ENCODE assay signal across 8 mouse cellular contexts in genomic region chr13:46310790-46311189, GRCm38 (mm10). TPM values are rescaled to one million over a fixed set of nuclear protein-coding genes. Genes with fewer than 3 reads are reported as not detected.
DNase-seq lines count a peak whose midpoint lies in the region; ATAC-seq and TF ChIP-seq lines count a peak whose summit lies in the region.

No protein-coding gene starts in this region.

- no peaks in the 10 kb centered on the region for H3K27me3 ChIP-seq in midbrain, embryonic 14.5 days (ENCODE audit: control insufficient read depth, insufficient read depth, low read length)
- no peaks in the 10 kb centered on the region for H3K27me3 ChIP-seq in midbrain, embryonic 13.5 days
- no peaks in the 10 kb centered on the region for H3K27me3 ChIP-seq in embryonic facial prominence, embryonic 11.5 days (ENCODE audit: control insufficient read depth, insufficient read depth, low read length)
- H3K27me3 ChIP-seq in kidney, embryonic 16.5 days (ENCODE audit: insufficient read depth, low read length): no peaks in the 10 kb centered on the region
- no peaks in the 10 kb centered on the region for H3K27me3 ChIP-seq in limb, embryonic 14.5 days (ENCODE audit: control insufficient read depth, insufficient read depth, low read length)
- H3K27me3 ChIP-seq in forebrain, embryonic 10.5 days (ENCODE audit: poor library complexity, severe bottlenecking): no peaks in the 10 kb centered on the region

- 52% methylated on average over 10 of the region's 10 CpGs for WGBS in midbrain, embryonic 14.5 days
- WGBS in midbrain, embryonic 13.5 days: 53% methylated on average over 10 of the region's 10 CpGs
- 46% methylated on average over 10 of the region's 10 CpGs for WGBS in embryonic facial prominence, embryonic 11.5 days
- 46% methylated on average over 10 of the region's 10 CpGs for WGBS in kidney, embryonic 16.5 days
- WGBS in limb, embryonic 14.5 days: 51% methylated on average over 10 of the region's 10 CpGs
- WGBS in forebrain, embryonic 10.5 days: 58% methylated on average over 10 of the region's 10 CpGs

- H3K4me3 ChIP-seq in midbrain, embryonic 14.5 days (replicated peaks; ENCODE audit: low read depth, low read length): no peak overlapping the region
- no peak overlapping the region for H3K4me3 ChIP-seq in midbrain, embryonic 13.5 days (replicated peaks)
- H3K4me3 ChIP-seq in embryonic facial prominence, embryonic 11.5 days (ENCODE audit: low read depth, low read length): no peak overlapping the region
- H3K4me3 ChIP-seq in kidney, embryonic 16.5 days (ENCODE audit: low read length): no peak overlapping the region
- no peak overlapping the region for H3K4me3 ChIP-seq in limb, embryonic 14.5 days (replicated peaks; ENCODE audit: low read length)
- no peak overlapping the region for H3K4me3 ChIP-seq in forebrain, embryonic 10.5 days

- H3K9ac ChIP-seq in midbrain, embryonic 14.5 days (replicated peaks; ENCODE audit: low read length): no peak overlapping the region
- no peak overlapping the region for H3K9ac ChIP-seq in midbrain, embryonic 13.5 days (replicated peaks)
- H3K9ac ChIP-seq in embryonic facial prominence, embryonic 11.5 days (replicated peaks; ENCODE audit: low read length): no peak overlapping the region
- H3K9ac ChIP-seq in kidney, embryonic 16.5 days (replicated peaks; ENCODE audit: low read length): no peak overlapping the region; the same call in 1 of the 2 replicates
- no peak overlapping the region for H3K9ac ChIP-seq in limb, embryonic 14.5 days (ENCODE audit: low read depth, low read length, severe bottlenecking)

- H3K36me3 ChIP-seq in midbrain, embryonic 14.5 days (ENCODE audit: control insufficient read depth, insufficient read depth, low read length): no peaks in the 10 kb centered on the region
- no peaks in the 10 kb centered on the region for H3K36me3 ChIP-seq in midbrain, embryonic 13.5 days
- H3K36me3 ChIP-seq in embryonic facial prominence, embryonic 11.5 days (replicated peaks; ENCODE audit: control insufficient read depth, insufficient read depth, low read depth, low read length): no peaks in the 10 kb centered on the region
- H3K36me3 ChIP-seq in kidney, embryonic 16.5 days (ENCODE audit: insufficient read depth, low read length): no peaks in the 10 kb centered on the region
- H3K36me3 ChIP-seq in limb, embryonic 14.5 days (ENCODE audit: control insufficient read depth, insufficient read depth, low read length): no peaks in the 10 kb centered on the region
- no peaks in the 10 kb centered on the region for H3K36me3 ChIP-seq in forebrain, embryonic 10.5 days (replicated peaks)

- no peaks in the 10 kb centered on the region for H3K9me3 ChIP-seq in midbrain, embryonic 14.5 days (ENCODE audit: control insufficient read depth, low read length)
- no peaks in the 10 kb centered on the region for H3K9me3 ChIP-seq in midbrain, embryonic 13.5 days
- no peaks in the 10 kb centered on the region for H3K9me3 ChIP-seq in embryonic facial prominence, embryonic 11.5 days (replicated peaks; ENCODE audit: control insufficient read depth, low read length)
- H3K9me3 ChIP-seq in kidney, embryonic 16.5 days (ENCODE audit: low read length): peaks cover under 1% of the 10 kb centered on the region; the same call in 1 of the 2 replicates
- 0 out of 2 replicates have a peak, but pooled peaks cover under 1% of the 10 kb centered on the region for H3K9me3 ChIP-seq in limb, embryonic 14.5 days (ENCODE audit: control insufficient read depth, low read length)
- H3K9me3 ChIP-seq in forebrain, embryonic 10.5 days: no peaks in the 10 kb centered on the region

- 0 out of 2 replicates have a peak overlapping the region, but pooled peaks have one; percentile 17 for H3K4me2 ChIP-seq in midbrain, embryonic 14.5 days (ENCODE audit: low read length)
- no peak overlapping the region for H3K4me2 ChIP-seq in midbrain, embryonic 13.5 days (replicated peaks)
- no peak overlapping the region for H3K4me2 ChIP-seq in embryonic facial prominence, embryonic 11.5 days (ENCODE audit: low read depth, low read length)
- 0 out of 2 replicates have a peak overlapping the region, but pooled peaks have one; percentile 16 for H3K4me2 ChIP-seq in kidney, embryonic 16.5 days (replicated peaks; ENCODE audit: low read depth, low read length)
- no peak overlapping the region for H3K4me2 ChIP-seq in limb, embryonic 14.5 days (replicated peaks; ENCODE audit: low read depth, low read length, severe bottlenecking)

- no peak overlapping the region for H3K27ac ChIP-seq in midbrain, embryonic 14.5 days (replicated peaks; ENCODE audit: low read depth, low read length)
- no peak overlapping the region for H3K27ac ChIP-seq in midbrain, embryonic 13.5 days
- no peak overlapping the region for H3K27ac ChIP-seq in embryonic facial prominence, embryonic 11.5 days (replicated peaks; ENCODE audit: low read depth, low read length)
- no peak overlapping the region for H3K27ac ChIP-seq in kidney, embryonic 16.5 days (ENCODE audit: low read length)
- no peak overlapping the region for H3K27ac ChIP-seq in limb, embryonic 14.5 days (replicated peaks; ENCODE audit: low read depth, low read length)
- H3K27ac ChIP-seq in forebrain, embryonic 10.5 days: no peak overlapping the region

- no peak for ATAC-seq in midbrain, embryonic 14.5 days (ENCODE audit: low FRiP score, low TSS enrichment)
- no peak for ATAC-seq in midbrain, embryonic 13.5 days
- no peak for ATAC-seq in embryonic facial prominence, embryonic 11.5 days (replicated peaks; ENCODE audit: insufficient number of reproducible peaks, low FRiP score, low TSS enrichment, low read depth)
- no peak for ATAC-seq in kidney, embryonic 16.5 days (ENCODE audit: low FRiP score, low TSS enrichment)
- ATAC-seq in limb, embryonic 14.5 days (ENCODE audit: low FRiP score, low read depth): no peak

- peak; percentile 90 for DNase-seq in midbrain, embryonic 14.5 days
- peak; percentile 71 for DNase-seq in adrenal gland, postnatal 10 days
- peak; percentile 69 for DNase-seq in embryonic facial prominence, embryonic 11.5 days (ENCODE audit: low spot score)
- DNase-seq in limb, embryonic 14.5 days (ENCODE audit: low spot score): peak; percentile 73
- peak; percentile 70 for DNase-seq in right cerebral cortex, adult 18-20 months
- DNase-seq in forebrain, embryonic 10.5 days (ENCODE audit: extremely low spot score, low spot score): no peak

- no peaks in the 10 kb centered on the region for H3K4me1 ChIP-seq in midbrain, embryonic 14.5 days (ENCODE audit: control insufficient read depth, insufficient read depth, low read length)
- H3K4me1 ChIP-seq in midbrain, embryonic 13.5 days (replicated peaks): no peaks in the 10 kb centered on the region
- H3K4me1 ChIP-seq in embryonic facial prominence, embryonic 11.5 days (ENCODE audit: control insufficient read depth, insufficient read depth, low read length): no peaks in the 10 kb centered on the region
- H3K4me1 ChIP-seq in kidney, embryonic 16.5 days (ENCODE audit: insufficient read depth, low read length): no peaks in the 10 kb centered on the region
- no peaks in the 10 kb centered on the region for H3K4me1 ChIP-seq in limb, embryonic 14.5 days (ENCODE audit: control insufficient read depth, insufficient read depth, low read length)
- no peaks in the 10 kb centered on the region for H3K4me1 ChIP-seq in forebrain, embryonic 10.5 days

- TF ChIP-seq POLR2A in limb, embryonic 14.5 days (IDR thresholded peaks at IDR 0.05; ENCODE audit: borderline replicate concordance, extremely low read depth, insufficient read depth, insufficient read length): no peak

RNA-seq across cellular contexts. Expression of gene Stmnd1, which starts 37.3 kb away (rescaled TPM):
- not detected in 2 replicates for polyA plus RNA-seq in midbrain, embryonic 14.5 days (2014; fragmentation: Nextera tagmentation; extraction: Ambion mirVana)
- not detected in 2 replicates for polyA plus RNA-seq in midbrain, embryonic 13.5 days (2015; fragmentation: Nextera tagmentation; extraction: Ambion mirVana)
- under 1 TPM; 0.33 to 0.64 TPM for total RNA-seq in adrenal gland, postnatal 10 days (2021)
- 0.31 TPM in 1 of 2 replicates, not detected in the other for polyA plus RNA-seq in embryonic facial prominence, embryonic 11.5 days (2014; fragmentation: Nextera tagmentation; extraction: Ambion mirVana)
- 0.19 and 0.30 TPM in 2 replicates for polyA plus RNA-seq in kidney, embryonic 16.5 days (2015; fragmentation: Nextera tagmentation; extraction: Ambion mirVana)
- polyA plus RNA-seq in limb, embryonic 14.5 days (2012; rRNA removed): 0.29 and 0.74 TPM in 2 replicates
- polyA plus RNA-seq in limb, embryonic 14.5 days (2014; fragmentation: Nextera tagmentation; extraction: Ambion mirVana): 1.1 and 1.3 TPM in 2 replicates
- polyA plus RNA-seq in forebrain, embryonic 10.5 days (2016; fragmentation: Nextera tagmentation; extraction: Ambion mirVana): 0.15 TPM in 1 of 2 replicates, not detected in the other

Comparison
In these comparisons a context has a peak if more than half of its experiments do, and no peak if none do; other contexts are left out.
1. H3K4me2 ChIP-seq: peak in midbrain, embryonic 14.5 days (single experiment) and kidney, embryonic 16.5 days (single experiment); none in midbrain, embryonic 13.5 days (single experiment), embryonic facial prominence, embryonic 11.5 days (single experiment) and limb, embryonic 14.5 days (single experiment).